Mouse (Mus musculus): Measurements from ENCODE around the gene Olfr481.

DNA sequence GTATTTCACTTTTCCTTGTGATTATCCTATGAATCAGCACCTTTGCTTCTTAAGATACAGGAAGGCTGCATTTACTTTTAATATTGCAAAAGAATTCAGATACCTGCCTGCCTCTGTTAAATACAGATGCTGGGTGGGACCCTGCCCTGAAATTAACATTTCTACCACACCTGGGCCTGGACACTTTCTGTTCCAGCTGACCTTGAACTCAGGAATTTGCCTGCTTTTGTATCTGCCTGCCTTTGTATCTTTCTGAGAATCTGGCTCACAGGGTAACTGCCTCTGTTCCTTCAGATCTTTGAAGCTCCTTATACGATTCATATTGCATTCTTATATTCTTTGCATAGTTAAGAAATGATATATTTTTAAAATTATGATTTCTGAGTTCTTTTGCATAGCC is 41.8 kb downstream of the Olfr481 start:
- TF ChIP-seq CTCF (IDR thresholded peaks at IDR 0.05) (no peak), POLR2A (IDR thresholded peaks at IDR 0.05; ENCODE audit: insufficient read depth, low read depth, low read length) (no peak)

All from heart, adult 2 months (tissue).